Mouse (Mus musculus): ENCODE measurements at regions not wholly inside any gene's neighbourhood (a gene's known extent, or its start where the extent isn't known, plus 50 kb on each side); places are given as distances from the start of the nearest gene placed in this dataset.

DNA sequence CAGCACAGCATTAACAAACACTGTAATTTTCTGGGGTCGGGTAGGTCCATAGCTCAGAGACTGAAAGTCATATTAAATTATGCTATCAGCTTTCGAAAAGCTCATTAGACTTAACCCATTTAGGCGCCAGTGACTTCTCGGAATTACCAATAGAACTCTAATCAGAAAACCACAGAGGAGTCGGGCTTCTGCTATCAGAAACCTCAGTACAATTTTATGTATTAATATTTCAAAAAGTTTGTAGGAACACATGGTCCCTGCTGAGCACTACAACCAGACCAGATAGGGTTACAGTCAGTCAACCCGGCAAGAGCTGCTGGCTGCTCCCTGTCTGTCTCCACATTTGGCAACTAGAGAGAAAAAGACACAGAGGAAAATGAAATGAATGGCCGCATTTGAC is 647.3 kb upstream of the Pabpc4l start:
- Histone ChIP-seq H3K36me3 (no peaks in the 10 kb centered on the region), H3K4me3 (replicated peaks) (no peak overlapping the region), H3K27me3 (no peaks in the 10 kb centered on the region), H3K27ac (no peak overlapping the region), H3K4me1 (replicated peaks) (no peaks in the 10 kb centered on the region), H3K9me3 (no peaks in the 10 kb centered on the region), H3K4me2 (replicated peaks) (no peak overlapping the region), H3K9ac (replicated peaks) (no peak overlapping the region)
- ATAC-seq: no peak
- 83% methylated on average over 7 of the region's 7 CpGs for WGBS

DNA sequence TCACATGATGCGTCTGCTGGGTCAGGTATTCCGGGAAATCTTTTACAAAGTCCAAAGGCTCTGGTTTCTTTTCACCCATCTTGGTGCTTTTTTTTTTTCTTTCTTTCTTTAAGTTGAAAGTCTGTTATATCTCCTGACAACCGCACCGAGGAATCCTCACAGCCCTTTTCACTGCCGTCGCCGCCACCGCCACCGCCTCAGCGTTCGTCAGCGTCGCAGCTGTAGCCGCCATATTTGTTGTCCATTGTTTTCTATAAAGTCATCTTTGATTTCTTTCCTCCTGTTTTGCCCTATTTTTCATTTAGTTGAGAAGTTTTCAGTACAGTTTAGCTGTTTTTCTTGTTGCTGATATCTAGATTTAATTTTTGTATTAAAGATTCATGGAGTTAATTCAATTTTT is 603.5 kb upstream of the Pabpc4l start:
- ATAC-seq: no peak
- no peak overlapping the region for H3K9ac ChIP-seq (replicated peaks)
- H3K4me1 ChIP-seq (replicated peaks): no peaks in the 10 kb centered on the region
- no peaks in the 10 kb centered on the region for H3K9me3 ChIP-seq
- no peaks in the 10 kb centered on the region for H3K36me3 ChIP-seq
- no peak overlapping the region for H3K4me2 ChIP-seq (replicated peaks)
- H3K27me3 ChIP-seq: no peaks in the 10 kb centered on the region
- H3K4me3 ChIP-seq (replicated peaks): no peak overlapping the region
- no peak overlapping the region for H3K27ac ChIP-seq
- 97% methylated on average over 14 of the region's 14 CpGs for WGBS

GRCm38 (mm10) chr3:47025738-47026137 is 577.7 kb upstream of the Pabpc4l start:
- no peak overlapping the region for H3K9ac ChIP-seq (replicated peaks)
- H3K27ac ChIP-seq: no peak overlapping the region
- no peak overlapping the region for H3K4me2 ChIP-seq (replicated peaks)
- H3K9me3 ChIP-seq: no peaks in the 10 kb centered on the region
- H3K27me3 ChIP-seq: no peaks in the 10 kb centered on the region
- H3K4me3 ChIP-seq (replicated peaks): no peak overlapping the region
- H3K4me1 ChIP-seq (replicated peaks): no peaks in the 10 kb centered on the region
- H3K36me3 ChIP-seq: no peaks in the 10 kb centered on the region
- 83% methylated on average over 6 of the region's 6 CpGs for WGBS
- no peak for ATAC-seq

- WGBS: 40% methylated on average over 1 of the region's 1 CpGs
Observed at GRCm38 (mm10) chr3:47019270-47019669, 571.3 kb upstream of the Pabpc4l start.

GRCm38 (mm10) chr3:47018565-47018964 is 570.5 kb upstream of the Pabpc4l start:
- H3K27ac ChIP-seq: no peak overlapping the region
- WGBS: 94% methylated on average over 7 of the region's 7 CpGs
- H3K27me3 ChIP-seq: no peaks in the 10 kb centered on the region
- no peak for ATAC-seq
- H3K9me3 ChIP-seq: peaks cover 5% of the 10 kb centered on the region; the same call in 1 of the 2 replicates
- no peaks in the 10 kb centered on the region for H3K36me3 ChIP-seq
- no peaks in the 10 kb centered on the region for H3K4me1 ChIP-seq (replicated peaks)
- no peak overlapping the region for H3K4me3 ChIP-seq (replicated peaks)
- no peak overlapping the region for H3K4me2 ChIP-seq (replicated peaks)
- H3K9ac ChIP-seq (replicated peaks): no peak overlapping the region

More at GRCm38 (mm10) chr3:47019270-47019669, 571.3 kb upstream of the Pabpc4l start:
- no peaks in the 10 kb centered on the region for H3K4me1 ChIP-seq (replicated peaks)
- no peak overlapping the region for H3K9ac ChIP-seq (replicated peaks)
- no peak overlapping the region for H3K4me3 ChIP-seq (replicated peaks)
- no peaks in the 10 kb centered on the region for H3K27me3 ChIP-seq
- H3K27ac ChIP-seq: no peak overlapping the region
- H3K4me2 ChIP-seq (replicated peaks): no peak overlapping the region
- ATAC-seq: no peak
- no peaks in the 10 kb centered on the region for H3K36me3 ChIP-seq
- peaks cover 5% of the 10 kb centered on the region; the same call in 1 of the 2 replicates for H3K9me3 ChIP-seq

GRCm38 (mm10) chr3:47010459-47010858 is 562.4 kb upstream of the Pabpc4l start:
- Histone ChIP-seq H3K36me3 (no peaks in the 10 kb centered on the region), H3K27ac (no peak overlapping the region), H3K9me3 (no peaks in the 10 kb centered on the region), H3K27me3 (no peaks in the 10 kb centered on the region), H3K9ac (replicated peaks) (no peak overlapping the region), H3K4me2 (replicated peaks) (no peak overlapping the region), H3K4me1 (replicated peaks) (peaks cover 7% of the 10 kb centered on the region; the same call in 1 of the 2 replicates), H3K4me3 (replicated peaks) (no peak overlapping the region)
- ATAC-seq: no peak
- WGBS: 20% methylated on average over 1 of the region's 1 CpGs

- Histone ChIP-seq H3K27me3 (no peaks in the 10 kb centered on the region), H3K27ac (no peak overlapping the region), H3K36me3 (no peaks in the 10 kb centered on the region), H3K9ac (replicated peaks) (no peak overlapping the region), H3K9me3 (no peaks in the 10 kb centered on the region), H3K4me2 (replicated peaks) (no peak overlapping the region), H3K4me1 (replicated peaks) (no peaks in the 10 kb centered on the region), H3K4me3 (replicated peaks) (no peak overlapping the region)
- ATAC-seq: no peak
Observed at GRCm38 (mm10) chr3:46998916-46999315, 550.9 kb upstream of the Pabpc4l start.

- ATAC-seq: no peak
- WGBS: 92% methylated on average over 4 of the region's 4 CpGs
- Histone ChIP-seq H3K9me3 (no peaks in the 10 kb centered on the region), H3K36me3 (no peaks in the 10 kb centered on the region), H3K4me1 (replicated peaks) (no peaks in the 10 kb centered on the region), H3K9ac (replicated peaks) (no peak overlapping the region), H3K4me3 (replicated peaks) (no peak overlapping the region), H3K4me2 (replicated peaks) (no peak overlapping the region), H3K27ac (no peak overlapping the region), H3K27me3 (no peaks in the 10 kb centered on the region)
Observed at GRCm38 (mm10) chr3:46970744-46971143, 522.7 kb upstream of the Pabpc4l start.

- H3K9me3 ChIP-seq: no peaks in the 10 kb centered on the region
- ATAC-seq: no peak
- H3K4me2 ChIP-seq (replicated peaks): no peak overlapping the region
- no peaks in the 10 kb centered on the region for H3K4me1 ChIP-seq (replicated peaks)
- no peaks in the 10 kb centered on the region for H3K27me3 ChIP-seq
- no peak overlapping the region for H3K9ac ChIP-seq (replicated peaks)
- H3K36me3 ChIP-seq: no peaks in the 10 kb centered on the region
- no peak overlapping the region for H3K27ac ChIP-seq
- 83% methylated on average over 1 of the region's 1 CpGs for WGBS
- no peak overlapping the region for H3K4me3 ChIP-seq (replicated peaks)
Observed at GRCm38 (mm10) chr3:46970000-46970399, 522.0 kb upstream of the Pabpc4l start.

DNA sequence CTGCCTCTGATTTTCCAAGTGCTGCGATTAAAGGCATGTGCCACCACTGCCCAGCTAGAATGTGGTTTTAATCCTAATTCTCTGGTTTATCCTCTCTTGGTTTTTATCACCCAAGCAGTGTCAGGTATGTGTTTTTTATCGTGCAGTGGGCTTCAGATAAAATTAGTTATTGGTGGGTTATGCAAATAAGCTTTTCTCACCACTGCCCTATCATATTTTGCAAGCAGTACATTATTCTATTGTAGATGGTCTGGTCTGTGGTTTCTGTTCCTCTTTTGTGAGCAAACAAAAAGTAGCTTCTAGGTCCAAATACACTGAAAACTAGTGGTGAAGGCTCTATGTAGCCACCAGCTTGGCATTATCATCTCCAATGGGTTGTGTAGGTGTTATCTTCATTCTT is 503.4 kb upstream of the Pabpc4l start:
- H3K9ac ChIP-seq (replicated peaks): no peak overlapping the region
- no peak overlapping the region for H3K4me2 ChIP-seq (replicated peaks)
- H3K27me3 ChIP-seq: no peaks in the 10 kb centered on the region
- H3K4me1 ChIP-seq (replicated peaks): no peaks in the 10 kb centered on the region
- H3K36me3 ChIP-seq: no peaks in the 10 kb centered on the region
- 87% methylated on average over 2 of the region's 2 CpGs for WGBS
- H3K4me3 ChIP-seq (replicated peaks): no peak overlapping the region
- H3K9me3 ChIP-seq: no peaks in the 10 kb centered on the region
- ATAC-seq: no peak
- no peak overlapping the region for H3K27ac ChIP-seq

GRCm38 (mm10) chr3:46937751-46938150 is 489.7 kb upstream of the Pabpc4l start:
- Histone ChIP-seq H3K4me1 (replicated peaks) (no peaks in the 10 kb centered on the region), H3K9me3 (no peaks in the 10 kb centered on the region), H3K27ac (no peak overlapping the region), H3K9ac (replicated peaks) (no peak overlapping the region), H3K4me2 (replicated peaks) (no peak overlapping the region), H3K36me3 (no peaks in the 10 kb centered on the region), H3K27me3 (no peaks in the 10 kb centered on the region), H3K4me3 (replicated peaks) (no peak overlapping the region)
- ATAC-seq: no peak
- 90% methylated on average over 1 of the region's 1 CpGs for WGBS

DNA sequence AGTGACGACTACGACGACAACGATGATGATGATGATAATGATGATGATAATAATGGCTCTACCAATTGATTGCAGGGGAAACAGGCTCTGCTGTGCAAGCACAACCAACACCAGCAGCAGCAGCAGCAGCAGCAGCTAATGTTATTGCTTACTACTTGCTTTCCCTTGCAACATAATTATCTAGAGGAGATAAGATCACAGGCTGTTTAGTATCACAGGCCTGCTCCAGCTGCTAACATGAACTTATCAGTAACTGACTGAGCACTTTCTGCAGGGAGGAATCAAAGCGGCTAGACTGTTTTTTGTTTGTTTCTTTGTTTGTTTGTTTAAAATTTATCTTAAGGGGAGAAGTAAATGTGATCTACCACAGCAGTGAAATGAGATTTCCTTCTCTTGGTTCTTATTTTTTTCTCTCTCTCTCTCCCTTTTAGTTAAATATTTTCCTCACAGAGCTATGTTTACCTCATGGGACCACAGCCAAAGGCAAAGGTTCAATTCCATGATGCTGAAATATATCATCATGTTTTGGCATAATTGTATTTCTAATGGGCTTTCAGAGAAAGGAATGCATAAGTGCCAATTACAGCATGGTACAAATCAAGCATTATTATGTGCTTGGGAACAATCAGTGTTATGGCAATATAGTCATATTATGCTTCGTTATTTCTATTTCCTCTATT is 443.2 kb upstream of the Pabpc4l start:
- Histone ChIP-seq H3K4me1 (replicated peaks) (no peaks in the 10 kb centered on the region), H3K9me3 (no peaks in the 10 kb centered on the region), H3K9ac (replicated peaks) (no peak overlapping the region), H3K27ac (no peak overlapping the region), H3K4me3 (replicated peaks) (no peak overlapping the region), H3K36me3 (no peaks in the 10 kb centered on the region), H3K4me2 (replicated peaks) (no peak overlapping the region), H3K27me3 (no peaks in the 10 kb centered on the region)
- WGBS: 88% methylated on average over 6 of the region's 6 CpGs
- no peak for ATAC-seq

DNA sequence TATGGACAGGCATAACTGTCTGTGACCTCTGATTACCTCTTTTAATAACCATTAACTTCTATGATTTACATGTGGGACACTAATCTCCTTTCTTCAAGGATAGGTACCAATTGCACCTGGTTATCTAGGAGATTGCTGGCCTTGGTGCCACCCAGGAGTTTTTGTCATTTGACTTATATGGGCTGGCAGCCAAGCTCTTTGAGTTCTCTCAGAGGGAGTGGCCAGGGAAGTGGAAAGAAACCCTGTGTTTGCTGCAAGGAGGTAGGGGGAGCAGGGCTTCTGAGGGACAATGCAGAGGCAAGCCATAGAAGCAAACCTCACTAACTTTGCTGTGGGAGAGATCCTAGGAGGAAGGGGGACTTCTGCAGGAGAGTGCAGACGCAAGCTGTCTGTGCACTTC is 427.8 kb upstream of the Pabpc4l start:
- H3K36me3 ChIP-seq: no peaks in the 10 kb centered on the region
- no peaks in the 10 kb centered on the region for H3K27me3 ChIP-seq
- WGBS: 100% methylated on average over 1 of the region's 1 CpGs
- H3K27ac ChIP-seq: no peak overlapping the region
- no peak overlapping the region for H3K4me2 ChIP-seq (replicated peaks)
- H3K9me3 ChIP-seq: peaks cover 2% of the 10 kb centered on the region; the same call in 1 of the 2 replicates
- H3K4me3 ChIP-seq (replicated peaks): no peak overlapping the region
- H3K9ac ChIP-seq (replicated peaks): no peak overlapping the region
- no peaks in the 10 kb centered on the region for H3K4me1 ChIP-seq (replicated peaks)
- ATAC-seq: no peak

All from midbrain, embryonic 13.5 days (tissue).